Mouse (Mus musculus) myocyte (in vitro differentiated cells): ENCODE results near the gene Adgrf5.

Source experiments
- E2F4 ChIP-seq: IDR thresholded peaks from one replicate; pipeline ENCODE4 v1.6.1; 2011; ENCODE audit warnings: mild to moderate bottlenecking, control low read depth, moderate library complexity; ENCODE audit not compliant: insufficient read depth
- POLR2A ChIP-seq: IDR thresholded peaks from one replicate; pipeline ENCODE4 v1.6.1; 2011; ENCODE audit warnings: low read depth, mild to moderate bottlenecking, control low read depth, moderate library complexity; ENCODE audit not compliant: insufficient read length
- POLR2AphosphoS2 ChIP-seq: IDR thresholded peaks from one replicate; pipeline ENCODE4 v1.6.1; 2011; ENCODE audit warnings: low read depth, control low read depth; ENCODE audit not compliant: insufficient read length
- TCF12 ChIP-seq: IDR thresholded peaks from one replicate; pipeline ENCODE4 v1.6.1; 2011; ENCODE audit warnings: mild to moderate bottlenecking, control low read depth; ENCODE audit not compliant: poor library complexity, insufficient read depth, severe bottlenecking
- USF1 ChIP-seq: IDR thresholded peaks from one replicate; pipeline ENCODE4 v1.6.1; 2011; ENCODE audit warnings: low read depth, mild to moderate bottlenecking, control low read depth, moderate library complexity

DNA sequence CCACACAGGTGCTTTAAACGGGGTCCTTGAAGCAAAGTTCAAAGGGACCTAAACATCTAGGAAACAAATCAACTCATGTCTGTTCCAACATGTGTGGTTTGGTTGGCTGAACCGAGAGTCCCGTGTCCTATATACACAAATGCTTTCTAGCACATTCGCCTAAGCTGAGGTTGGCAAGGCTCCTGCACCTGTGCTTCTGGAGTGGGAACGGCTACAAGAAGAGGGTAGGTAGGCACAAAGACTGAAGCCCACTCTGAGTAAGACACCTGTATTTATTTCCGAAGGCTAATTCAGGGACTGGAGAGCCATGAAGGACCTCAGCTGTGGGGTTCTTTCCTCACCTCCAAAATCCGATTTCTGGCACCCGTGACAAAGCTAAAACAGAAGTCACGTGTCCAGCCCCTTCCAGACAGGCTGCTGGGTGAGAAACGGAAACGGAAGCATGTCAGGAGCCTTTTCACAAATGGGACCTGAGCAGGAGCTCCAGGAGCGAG, 99.5 kb downstream of the Adgrf5 start:
- TF ChIP-seq USF1 (no peak), TCF12 (no peak), E2F4 (no peak), POLR2AphosphoS2 (no peak), POLR2A (no peak)
